Mouse (Mus musculus) natural killer cell, adult 2 months (primary cell): ENCODE data around the gene Olfr951.

Source experiments
- DNase-seq, 2 experiments: peaks; one replicate each; pipeline ENCODE4 v3.0.0; 2022; ENCODE audit warnings: low spot score in 2 of 2

The Olfr951 gene

GRCm38 (mm10) chr9:39387110-39387509 lies at the start of gene Olfr951:
Olfr951 (plus strand) TSS chr9:39387410.
- DNase-seq: no peak

GRCm38 (mm10) chr9:39427048-39427447 lies 39.8 kb downstream of the Olfr951 start, which contains the start of gene Olfr952:
Olfr952 (minus strand) TSS chr9:39427148.
- no peak for DNase-seq
